Mouse (Mus musculus): ENCODE measurements around the gene Emc10.

DNA sequence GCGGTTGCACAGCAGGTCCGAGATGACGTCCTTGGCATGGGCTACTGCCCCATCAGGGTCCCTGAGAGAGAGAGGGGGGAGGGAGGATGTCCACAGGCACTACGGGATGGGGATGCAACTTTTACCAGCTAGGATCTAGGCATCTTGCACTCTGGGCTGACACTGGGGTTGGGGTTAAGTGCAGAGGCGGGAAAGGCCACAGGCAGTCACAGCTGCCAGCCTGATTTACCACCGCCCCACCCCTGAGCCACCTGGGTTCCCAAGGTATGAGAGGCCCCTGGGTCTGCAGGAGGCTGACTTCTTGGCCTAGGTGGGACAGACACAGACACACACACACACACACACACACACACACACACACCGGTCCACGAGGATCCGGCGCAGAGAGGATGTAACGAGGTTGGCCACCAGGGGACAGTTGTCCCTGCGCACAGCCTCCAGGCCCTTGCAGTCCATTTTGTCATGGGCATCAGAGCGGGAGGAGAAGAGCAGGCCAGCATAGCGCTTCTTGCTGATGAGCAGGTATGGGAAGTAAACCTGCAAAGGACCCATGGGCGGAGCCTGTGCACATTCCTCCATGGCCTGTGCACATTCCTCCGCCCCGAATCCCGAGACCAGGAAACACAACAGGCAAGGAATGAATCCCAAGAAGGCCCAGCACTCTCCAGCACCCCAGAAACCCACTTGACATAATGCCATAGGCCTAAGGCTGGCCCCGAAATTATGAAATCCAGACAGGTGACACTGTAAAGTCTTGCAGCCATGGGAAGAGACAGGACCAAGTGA, 38.5 kb upstream of the Emc10 start:
- TF ChIP-seq GABPA (IDR thresholded peaks at IDR 0.05; ENCODE audit: low read depth, low read length) (no peak), CTCF (IDR thresholded peaks at IDR 0.05 in 2 of 3, conservative IDR thresholded peaks at IDR 0.05 in 1 of 3; ENCODE audit: control insufficient read depth in 1 of 3, insufficient read depth in 1 of 3, low read depth in 2 of 3, low read length in 3 of 3, poor library complexity in 1 of 3, severe bottlenecking in 1 of 3) (peak in 1 of 3 experiments; percentile 5; a peak in 1 of 6 replicates), UBTF (IDR thresholded peaks at IDR 0.05; ENCODE audit: borderline replicate concordance, insufficient read depth, low read depth, low read length) (no peak), CHD1 (IDR thresholded peaks at IDR 0.05; ENCODE audit: low read depth, low read length) (no peak), POLR2A (IDR thresholded peaks at IDR 0.05; ENCODE audit: control insufficient read depth in 1 of 2, insufficient read depth in 1 of 2, low read depth in 1 of 2, low read length in 2 of 2, poor library complexity in 1 of 2) (no peak; a peak in 1 of 4 replicates), ZNF384 (IDR thresholded peaks at IDR 0.05; ENCODE audit: low read depth, low read length) (no peak), NRF1 (IDR thresholded peaks at IDR 0.05; ENCODE audit: insufficient read depth, low read depth, low read length, poor library complexity, severe bottlenecking) (no peak), USF1 (IDR thresholded peaks at IDR 0.05; ENCODE audit: low read depth, low read length) (no peak)
